Mouse (Mus musculus) small intestine, adult 2 months (tissue): ENCODE results near the gene Capns2.

ENCODE experiments used
- CTCF ChIP-seq: fragments of 200-500 bp; IDR thresholded peaks from 2 replicates; pipeline ENCODE4 v1.5.1; 2012; ENCODE audit warnings: low read depth, mild to moderate bottlenecking, control low read depth, inconsistent platforms, low read length, moderate library complexity, mixed read lengths; ENCODE audit not compliant: insufficient replicate concordance, insufficient read length; ENCODE audit errors: extremely low read depth
- POLR2A ChIP-seq: fragments of 200-500 bp; IDR thresholded peaks from 2 replicates; pipeline ENCODE4 v1.6.1; 2012; ENCODE audit warnings: low read depth, mild to moderate bottlenecking, control low read depth, inconsistent platforms, low read length, moderate library complexity

DNA sequence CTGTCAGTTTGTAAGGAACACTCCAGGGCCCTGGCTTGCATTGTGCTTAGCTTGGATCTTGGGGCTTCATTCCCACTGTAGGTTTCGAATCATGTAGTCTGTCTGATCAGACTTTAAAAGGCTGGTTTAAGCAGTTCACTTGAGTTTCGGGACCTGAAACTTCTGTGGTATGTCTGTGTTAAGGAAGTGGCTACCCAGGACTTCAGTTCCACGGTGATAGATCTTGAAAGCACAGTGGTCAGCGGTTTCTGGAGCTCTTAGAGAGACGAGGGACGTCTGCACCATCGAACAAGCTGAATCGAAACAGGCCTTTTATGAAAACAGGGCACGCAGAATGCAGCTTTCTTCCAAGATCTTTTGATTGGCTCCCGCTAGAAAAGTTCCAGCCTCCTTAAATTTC is 25.4 kb upstream of the Capns2 start:
- TF ChIP-seq CTCF = no peak
- no peak for TF ChIP-seq POLR2A
